Mouse (Mus musculus) urinary bladder, postnatal 25 days (tissue): Measurements from ENCODE around the gene Mthfd2l.
A peak's percentile ranks its signal among the peaks of the same experiment; 100 is the strongest.

Experiments used
- DNase-seq: peaks from one replicate; pipeline ENCODE4 v3.0.0; 2022; ENCODE audit warnings: low spot score

Mthfd2l gene

GRCm38 (mm10) chr5:90949499-90949898, 18.6 kb downstream of the Mthfd2l start:
- no peak for DNase-seq

DNA sequence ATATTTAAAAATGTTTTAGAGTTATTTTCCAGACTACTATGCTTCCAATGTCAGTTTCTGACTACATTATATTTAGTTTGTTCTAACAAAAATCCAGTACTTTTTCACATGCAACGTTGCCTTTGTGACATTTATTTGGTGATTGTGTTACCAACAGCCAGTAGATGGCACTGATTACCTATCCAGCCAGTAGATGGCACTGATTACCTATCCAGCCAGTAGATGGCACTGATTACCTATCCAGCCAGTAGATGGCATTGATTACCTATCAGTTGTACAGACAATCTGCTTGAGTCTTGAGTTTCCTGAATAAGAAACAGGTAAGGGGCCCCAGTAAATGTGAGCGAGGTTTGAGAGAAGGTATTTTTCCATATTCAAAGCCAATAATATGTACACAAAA, 20.6 kb downstream of the Mthfd2l start:
- DNase-seq, result no peak

DNA sequence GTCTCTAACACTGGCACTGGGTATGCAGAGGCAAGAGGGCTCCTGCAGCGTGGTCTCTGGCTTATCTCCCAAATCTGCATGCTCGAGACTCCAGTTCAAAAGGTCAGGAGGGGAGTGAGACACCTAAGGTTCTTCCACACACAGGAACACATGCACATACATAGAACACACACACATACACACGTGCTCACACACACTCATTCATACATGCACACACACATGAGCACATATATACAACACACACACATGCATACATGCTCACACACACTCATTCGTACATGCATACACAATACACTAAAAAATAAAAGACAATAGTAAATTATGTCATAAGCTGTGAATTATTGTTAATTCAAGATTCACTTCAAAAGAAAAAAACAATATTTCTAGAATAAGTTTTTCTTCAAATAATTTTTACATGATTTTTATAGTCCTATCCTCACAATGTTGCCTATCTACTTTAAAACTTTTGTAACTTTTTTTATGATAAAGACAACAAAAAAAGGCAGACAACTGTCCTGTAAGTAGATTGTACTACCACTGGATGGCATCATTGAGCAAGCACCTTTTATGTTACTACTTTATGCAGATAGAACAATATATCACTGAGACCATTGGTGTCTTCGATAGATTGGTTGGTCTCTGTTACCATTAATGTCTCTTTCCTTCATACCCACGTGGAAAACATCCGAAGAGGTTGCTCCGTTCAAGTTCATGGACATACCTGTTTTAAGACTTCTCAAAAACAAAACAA, 22.0 kb downstream of the Mthfd2l start:
- DNase-seq, result no peak

DNA sequence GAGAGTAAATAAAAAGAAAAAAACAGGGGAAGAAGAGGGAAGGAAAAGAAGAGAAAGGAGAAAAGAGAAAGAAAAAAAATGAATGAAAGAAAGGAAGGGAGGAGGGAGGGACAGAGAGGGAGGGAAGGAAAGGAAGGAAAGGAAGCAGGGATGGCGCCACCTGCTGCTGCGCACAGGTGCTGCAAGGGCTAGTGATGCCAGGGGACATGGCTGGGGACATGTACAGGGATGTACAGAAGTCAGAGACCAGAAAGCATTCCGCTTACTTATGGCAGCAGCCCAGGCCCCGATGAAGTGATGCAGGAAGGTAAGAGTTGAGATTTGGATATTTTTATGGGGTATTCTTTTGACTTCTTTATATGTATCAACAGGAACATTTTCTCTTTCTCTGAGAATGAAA, 33.4 kb downstream of the Mthfd2l start:
- DNase-seq, result no peak

DNA sequence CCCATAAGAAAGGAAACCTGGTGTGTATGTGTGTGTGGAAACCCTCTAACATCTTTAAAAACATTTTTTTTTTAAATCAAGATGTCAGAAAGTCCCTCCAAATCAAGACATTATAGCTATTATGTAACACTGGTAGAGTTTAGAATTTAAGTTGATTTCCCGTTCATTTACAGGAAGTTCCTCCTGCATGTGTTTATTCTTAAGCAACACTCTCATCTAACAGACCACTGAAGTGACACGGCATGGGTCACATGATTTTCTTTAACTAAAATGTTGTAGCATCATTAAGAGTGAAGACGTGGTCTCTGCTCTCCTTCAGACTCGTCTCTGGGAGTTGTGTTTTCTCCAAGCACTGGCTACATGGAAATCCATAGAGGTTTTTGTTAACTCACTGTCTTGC, 33.8 kb downstream of the Mthfd2l start:
- no peak for DNase-seq

DNA sequence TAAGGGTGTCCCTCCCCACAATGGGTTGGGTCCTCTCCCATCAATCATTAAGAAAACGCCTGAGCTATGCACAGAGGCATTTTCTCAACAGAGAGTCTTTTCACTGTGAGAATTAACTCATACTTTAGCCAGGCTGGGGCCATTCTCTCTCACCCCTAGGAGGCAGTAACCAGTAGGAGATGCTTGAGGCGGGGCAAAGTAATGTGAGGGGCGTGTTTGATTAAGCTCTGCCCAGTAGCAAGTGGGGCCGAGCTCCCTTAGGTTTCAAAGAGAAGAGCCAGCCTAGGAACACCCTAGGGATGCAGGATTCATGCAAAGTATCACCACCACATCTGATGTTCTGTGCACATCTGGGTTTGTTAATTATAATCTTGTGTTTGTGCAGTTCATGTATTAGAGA, 34.5 kb downstream of the Mthfd2l start:
- no peak for DNase-seq

DNA sequence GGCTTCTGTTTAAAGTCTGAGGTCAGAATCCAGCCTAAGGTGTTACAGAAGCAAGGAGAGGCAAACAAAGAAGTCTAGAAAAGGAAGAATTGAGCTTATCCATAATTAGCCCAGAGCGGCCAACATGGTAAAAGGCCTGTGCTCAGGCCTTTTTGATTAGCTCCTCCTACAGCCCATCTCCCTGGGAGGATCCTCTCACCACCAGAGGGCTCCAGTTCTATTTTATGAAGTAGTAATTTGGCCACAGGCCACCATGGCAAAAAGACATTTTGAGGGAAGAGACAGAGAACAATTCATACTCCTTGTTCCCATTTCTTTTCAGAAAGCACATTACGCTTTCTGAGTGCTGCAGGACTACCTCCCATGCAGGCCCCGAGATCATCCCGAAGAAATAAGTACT, 46.3 kb downstream of the Mthfd2l start:
- peak; percentile 64 for DNase-seq

DNA sequence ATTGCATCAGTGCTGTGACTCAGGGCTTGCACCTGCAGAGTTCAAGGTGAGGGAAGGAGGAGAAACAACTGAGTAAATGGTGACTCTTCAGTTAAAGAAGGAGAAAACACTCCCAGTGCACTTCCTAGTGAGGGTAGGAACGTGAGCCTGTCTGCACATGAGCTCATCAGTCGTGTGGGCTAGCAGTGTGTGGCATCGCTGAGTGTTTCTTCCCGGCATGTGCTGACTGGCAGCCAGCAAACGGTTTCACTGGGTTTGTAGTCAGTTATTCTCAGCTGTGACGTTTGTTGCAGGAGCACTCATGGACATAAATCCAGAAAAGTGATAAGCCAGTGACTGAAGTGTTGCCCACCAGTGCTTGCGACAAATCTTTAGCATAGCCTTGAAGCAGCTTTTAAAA, 49.4 kb downstream of the Mthfd2l start:
- no peak for DNase-seq

GRCm38 (mm10) chr5:90987605-90988004, 56.7 kb downstream of the Mthfd2l start:
- no peak for DNase-seq

DNA sequence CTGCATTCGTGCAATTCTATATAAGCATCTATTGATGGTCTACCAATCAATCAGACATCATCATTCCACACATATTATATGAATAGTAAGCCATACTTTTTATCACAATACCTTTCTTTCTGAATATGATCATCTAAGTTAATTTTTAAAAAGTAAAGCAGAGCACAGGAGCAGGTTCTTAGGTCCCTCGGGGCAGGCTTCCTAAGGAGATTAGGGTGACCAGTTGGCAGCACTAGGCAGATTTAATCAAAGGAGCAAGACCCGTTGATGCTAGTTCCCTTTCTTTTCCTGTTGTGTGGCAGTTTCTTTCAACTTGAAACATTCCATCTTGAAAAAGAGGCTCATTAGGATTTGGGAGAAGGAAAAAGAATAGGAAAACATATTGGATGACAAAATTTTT, 57.2 kb downstream of the Mthfd2l start:
- no peak for DNase-seq

- no peak for DNase-seq
Observed at GRCm38 (mm10) chr5:90988592-90988991, 57.7 kb downstream of the Mthfd2l start.

- DNase-seq, result no peak
Observed at GRCm38 (mm10) chr5:90999942-91000341, 69.0 kb downstream of the Mthfd2l start.

- DNase-seq, result no peak
Observed at GRCm38 (mm10) chr5:91015216-91015615, 84.3 kb downstream of the Mthfd2l start.

DNA sequence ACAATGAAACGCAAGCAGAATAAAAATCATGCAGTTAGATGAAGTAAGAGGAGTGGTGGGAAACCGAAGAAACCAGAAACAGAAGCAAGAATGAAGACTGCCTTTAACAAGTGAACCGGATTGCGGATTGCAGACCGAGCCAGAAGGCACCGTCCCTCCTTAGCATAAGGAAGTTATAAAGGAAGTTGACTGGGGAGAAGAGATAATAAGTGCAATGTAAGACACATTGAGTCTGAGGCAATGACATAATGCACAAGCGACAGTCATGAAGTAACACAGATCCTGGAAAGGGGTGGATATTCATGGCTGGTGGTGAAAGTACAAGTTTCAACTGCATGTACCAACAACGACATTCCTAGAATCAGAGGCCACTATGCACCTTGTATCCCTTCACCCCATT, 92.2 kb downstream of the Mthfd2l start:
- no peak for DNase-seq

DNA sequence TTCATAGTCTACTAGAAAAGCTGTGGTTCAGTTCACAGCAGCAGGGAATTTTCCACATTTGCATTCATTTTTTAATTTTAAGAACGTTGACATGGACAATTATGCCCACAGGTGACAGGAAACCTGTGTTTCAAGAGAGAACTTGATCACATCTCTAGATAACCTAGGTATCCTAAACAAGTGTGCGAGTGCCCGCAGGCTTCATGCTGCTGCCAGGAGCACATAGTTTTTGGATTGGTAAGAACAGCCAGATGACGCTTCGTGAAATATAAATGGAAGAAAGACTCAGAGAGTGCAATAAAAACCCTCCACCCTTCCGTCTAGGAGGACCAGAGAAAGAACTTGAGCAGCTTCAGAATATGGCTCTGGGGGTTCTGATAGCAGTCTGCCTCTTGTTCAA, 96.2 kb downstream of the Mthfd2l start, which contains the start of gene Epgn:
Gene Epgn, plus strand, starts transcription at position 301 of the 400 bp plus-strand sequence.
- no peak for DNase-seq

DNA sequence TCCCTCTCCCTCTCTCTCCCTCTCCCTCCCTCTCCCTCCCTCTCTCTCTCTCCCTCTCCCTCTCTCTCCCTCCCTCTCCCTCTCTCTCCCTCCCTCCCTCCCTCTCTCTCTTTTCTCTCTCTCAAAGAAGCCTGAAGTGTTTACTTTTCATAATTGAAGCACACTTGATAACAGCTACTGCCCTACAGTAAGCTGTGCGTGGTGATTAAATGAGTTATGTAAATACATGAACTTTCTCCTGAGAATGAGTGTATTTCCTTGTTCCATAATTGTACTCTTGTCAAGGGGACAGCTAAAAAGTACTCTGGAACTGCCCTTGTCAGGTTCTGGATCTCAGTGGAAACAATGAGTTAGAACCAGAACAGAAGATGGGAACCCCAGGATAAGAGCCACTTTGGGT, 96.9 kb downstream of the Mthfd2l start:
- DNase-seq, result no peak

DNA sequence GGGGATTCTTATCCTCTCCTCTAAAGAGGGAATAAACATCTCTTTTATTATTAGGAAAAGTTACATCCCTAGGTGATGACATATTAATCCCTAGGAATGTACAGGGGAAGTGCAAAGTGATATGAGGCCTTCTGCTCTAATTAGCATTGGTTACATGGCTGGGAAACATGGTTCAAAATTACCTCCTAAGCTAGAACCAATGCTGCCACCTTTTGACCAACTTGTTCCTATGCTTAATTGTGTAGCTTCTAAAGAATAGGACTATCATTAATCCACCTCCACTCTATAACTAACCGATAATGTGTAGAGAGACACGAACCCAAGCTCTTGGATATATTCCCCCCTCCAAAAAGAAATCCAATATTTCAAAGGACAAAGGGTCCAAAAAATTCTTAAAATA, 99.7 kb downstream of the Mthfd2l start:
- DNase-seq, result no peak

DNA sequence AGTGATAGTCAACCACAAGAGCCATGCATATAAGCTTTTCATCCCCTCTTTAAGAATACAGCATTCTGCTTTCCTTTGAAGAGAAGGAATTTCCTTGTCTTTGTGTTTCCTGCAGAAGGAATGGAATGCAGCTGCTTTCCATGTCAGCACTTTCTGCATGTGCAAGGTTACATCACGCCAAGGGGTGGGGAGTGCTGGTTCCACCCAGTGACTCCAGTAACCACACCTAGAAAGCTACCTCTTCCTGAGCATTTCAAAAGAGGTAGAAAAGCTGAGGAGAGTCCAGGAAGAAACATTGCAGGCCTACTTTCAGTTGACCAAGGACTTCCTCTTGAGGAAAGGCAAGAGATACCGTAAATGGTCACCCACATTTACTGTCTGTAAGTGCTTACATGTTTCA, 104.4 kb downstream of the Mthfd2l start:
- DNase-seq, result no peak

DNA sequence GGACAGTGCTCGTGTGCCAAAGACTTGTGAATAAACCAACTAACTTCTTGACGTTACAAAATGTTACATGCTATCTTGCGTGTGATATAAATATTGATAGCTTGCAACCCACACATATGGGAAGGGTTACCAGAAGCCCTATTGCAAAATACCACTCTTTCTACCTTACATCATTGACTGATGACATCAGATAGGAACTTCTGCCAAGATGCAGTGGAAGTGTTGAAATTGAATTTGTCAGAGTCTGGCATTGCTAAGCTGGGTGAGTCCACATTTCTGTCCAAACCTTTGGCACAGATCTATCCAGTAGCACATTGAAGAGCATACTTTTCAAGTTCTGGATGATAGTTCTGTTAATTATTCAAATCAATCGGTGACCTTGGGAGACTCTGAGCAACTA, 105.7 kb downstream of the Mthfd2l start:
- DNase-seq, result no peak

DNA sequence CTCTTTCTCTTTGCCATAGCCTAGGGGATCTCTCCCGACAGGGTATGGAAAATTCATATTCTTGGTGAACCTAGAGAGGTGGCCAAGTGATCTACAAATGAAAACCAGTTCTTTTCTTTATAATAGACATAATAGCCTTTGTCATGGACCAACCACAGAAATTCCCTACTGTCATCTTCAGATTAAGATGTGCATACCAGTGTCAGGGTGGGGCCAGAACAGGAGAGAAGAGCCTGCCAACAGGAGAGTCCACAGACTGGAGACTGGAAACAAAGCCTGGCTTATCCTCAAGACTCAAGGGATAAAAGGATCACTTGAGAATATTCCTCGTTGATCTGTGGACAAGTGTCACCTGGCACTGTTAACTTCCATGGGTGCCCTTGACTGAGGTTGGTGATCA, 106.8 kb downstream of the Mthfd2l start:
- no peak for DNase-seq

- DNase-seq, result peak; percentile 79
Observed at GRCm38 (mm10) chr5:91038547-91038946, 107.6 kb downstream of the Mthfd2l start.

GRCm38 (mm10) chr5:91038963-91039362, 108.0 kb downstream of the Mthfd2l start:
- DNase-seq, result no peak

- no peak for DNase-seq
Observed at GRCm38 (mm10) chr5:91047987-91048386, 117.1 kb downstream of the Mthfd2l start.

DNA sequence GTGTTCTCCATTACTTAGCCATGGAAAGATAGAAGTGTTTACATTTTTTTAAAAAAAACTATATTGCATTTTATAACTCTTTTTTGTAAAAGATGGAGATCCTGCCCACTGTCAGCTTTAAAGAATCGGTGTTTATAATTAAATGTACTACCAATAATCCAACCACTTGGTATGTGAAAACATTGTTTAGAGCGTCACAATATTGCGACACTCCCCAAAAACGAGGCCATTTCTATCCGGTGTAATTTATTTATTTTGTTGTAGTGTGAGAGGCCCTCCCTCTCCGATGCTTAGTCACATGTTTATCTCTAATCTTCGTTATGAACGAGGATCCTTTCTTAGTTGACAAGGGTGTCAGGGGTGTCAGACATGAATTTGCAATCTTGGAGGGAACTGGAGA, 117.5 kb downstream of the Mthfd2l start:
- DNase-seq, result no peak
